Mouse (Mus musculus): ENCODE results near the gene Slc41a3. TPM values are rescaled to one million over a fixed set of nuclear protein-coding genes. Genes with fewer than 3 reads are reported as not detected.
"Not testable (repeated sequence)": the region's sequence is repeated elsewhere in the genome, so short reads cannot be mapped to it uniquely, and the experiment has no call there.

Gene Slc41a3
- total RNA-seq, 2 experiments from 2014 or later = 29.1 to 67.6 TPM

GRCm38 (mm10) chr6:90622758-90623455 is 18.4 kb downstream of the Slc41a3 start:
- no peak for DNase-seq (ENCODE audit: low spot score in 2 of 2)

GRCm38 (mm10) chr6:90623456-90623836 is 18.9 kb downstream of the Slc41a3 start:
- no peak for DNase-seq (ENCODE audit: low spot score in 2 of 2)

GRCm38 (mm10) chr6:90624184-90624583 is 19.7 kb downstream of the Slc41a3 start:
- DNase-seq (ENCODE audit: low spot score in 2 of 2) = peak in 1 of 2 experiments; percentile 59

GRCm38 (mm10) chr6:90624733-90625132 is 20.2 kb downstream of the Slc41a3 start:
- no peak for DNase-seq (ENCODE audit: low spot score in 2 of 2)

- DNase-seq (ENCODE audit: low spot score in 2 of 2) = no peak
These were observed 20.9 kb downstream of the Slc41a3 start for GRCm38 (mm10) chr6:90625207-90625994.

- no peak for DNase-seq (ENCODE audit: low spot score in 2 of 2)
These were observed 23.0 kb downstream of the Slc41a3 start for GRCm38 (mm10) chr6:90627556-90627955.

- DNase-seq (ENCODE audit: low spot score in 2 of 2) = no peak
These were observed 25.0 kb downstream of the Slc41a3 start for GRCm38 (mm10) chr6:90629506-90629905.

- DNase-seq (ENCODE audit: low spot score in 2 of 2) = no peak
These were observed 25.9 kb downstream of the Slc41a3 start for GRCm38 (mm10) chr6:90630427-90630826.

- DNase-seq (ENCODE audit: low spot score in 2 of 2) = not testable (repeated sequence)
These were observed 28.0 kb downstream of the Slc41a3 start for GRCm38 (mm10) chr6:90632526-90632925.

- DNase-seq (ENCODE audit: low spot score in 2 of 2) = no peak
These were observed 30.6 kb downstream of the Slc41a3 start for GRCm38 (mm10) chr6:90635081-90635480.

- no peak for DNase-seq (ENCODE audit: low spot score in 2 of 2)
These were observed 31.1 kb downstream of the Slc41a3 start for GRCm38 (mm10) chr6:90635611-90636010.

GRCm38 (mm10) chr6:90643057-90643456 is 38.5 kb downstream of the Slc41a3 start:
- DNase-seq (ENCODE audit: low spot score in 2 of 2) = no peak

GRCm38 (mm10) chr6:90644965-90645364 is 40.4 kb downstream of the Slc41a3 start:
- DNase-seq (ENCODE audit: low spot score in 2 of 2) = no peak

- DNase-seq (ENCODE audit: low spot score in 2 of 2) = no peak
These were observed 43.9 kb downstream of the Slc41a3 start for GRCm38 (mm10) chr6:90648391-90648790.

GRCm38 (mm10) chr6:90649279-90649678 is 44.8 kb downstream of the Slc41a3 start:
- DNase-seq (ENCODE audit: low spot score in 2 of 2) = no peak

- no peak for DNase-seq (ENCODE audit: low spot score in 2 of 2)
These were observed 46.1 kb downstream of the Slc41a3 start for GRCm38 (mm10) chr6:90650634-90651033.

- DNase-seq (ENCODE audit: low spot score in 2 of 2) = peak; percentile 60 to 62
These were observed 49.2 kb downstream of the Slc41a3 start for GRCm38 (mm10) chr6:90653736-90654135.

GRCm38 (mm10) chr6:90656344-90656850 is 51.9 kb downstream of the Slc41a3 start:
- DNase-seq (ENCODE audit: low spot score in 2 of 2) = peak in 1 of 2 experiments; percentile 42

- DNase-seq (ENCODE audit: low spot score in 2 of 2) = no peak
These were observed 55.4 kb downstream of the Slc41a3 start for GRCm38 (mm10) chr6:90659913-90660312.

GRCm38 (mm10) chr6:90660398-90661028 is 56.0 kb downstream of the Slc41a3 start:
- no peak for DNase-seq (ENCODE audit: low spot score in 2 of 2)

- DNase-seq (ENCODE audit: low spot score in 2 of 2) = no peak
These were observed 56.5 kb downstream of the Slc41a3 start for GRCm38 (mm10) chr6:90661029-90661399.

- no peak for DNase-seq (ENCODE audit: low spot score in 2 of 2)
These were observed 57.6 kb downstream of the Slc41a3 start for GRCm38 (mm10) chr6:90662148-90662547.

All from adrenal gland, adult 18-20 months (tissue).